Mouse (Mus musculus): ENCODE data around the gene Olfr312. TPM values are rescaled to one million over a fixed set of nuclear protein-coding genes. Genes with fewer than 3 reads are reported as not detected.
A peak's percentile ranks its signal among the peaks of the same experiment; 100 is the strongest.

The Olfr312 gene
- total RNA-seq, 2 experiments from 2014 or later, result not detected

GRCm38 (mm10) chr11:58849731-58850130 lies 20.7 kb downstream of the Olfr312 start:
- no peak for DNase-seq (ENCODE audit: low spot score in 2 of 2)

GRCm38 (mm10) chr11:58860744-58861143 lies 31.7 kb downstream of the Olfr312 start:
- DNase-seq (ENCODE audit: low spot score in 2 of 2), result no peak

DNA sequence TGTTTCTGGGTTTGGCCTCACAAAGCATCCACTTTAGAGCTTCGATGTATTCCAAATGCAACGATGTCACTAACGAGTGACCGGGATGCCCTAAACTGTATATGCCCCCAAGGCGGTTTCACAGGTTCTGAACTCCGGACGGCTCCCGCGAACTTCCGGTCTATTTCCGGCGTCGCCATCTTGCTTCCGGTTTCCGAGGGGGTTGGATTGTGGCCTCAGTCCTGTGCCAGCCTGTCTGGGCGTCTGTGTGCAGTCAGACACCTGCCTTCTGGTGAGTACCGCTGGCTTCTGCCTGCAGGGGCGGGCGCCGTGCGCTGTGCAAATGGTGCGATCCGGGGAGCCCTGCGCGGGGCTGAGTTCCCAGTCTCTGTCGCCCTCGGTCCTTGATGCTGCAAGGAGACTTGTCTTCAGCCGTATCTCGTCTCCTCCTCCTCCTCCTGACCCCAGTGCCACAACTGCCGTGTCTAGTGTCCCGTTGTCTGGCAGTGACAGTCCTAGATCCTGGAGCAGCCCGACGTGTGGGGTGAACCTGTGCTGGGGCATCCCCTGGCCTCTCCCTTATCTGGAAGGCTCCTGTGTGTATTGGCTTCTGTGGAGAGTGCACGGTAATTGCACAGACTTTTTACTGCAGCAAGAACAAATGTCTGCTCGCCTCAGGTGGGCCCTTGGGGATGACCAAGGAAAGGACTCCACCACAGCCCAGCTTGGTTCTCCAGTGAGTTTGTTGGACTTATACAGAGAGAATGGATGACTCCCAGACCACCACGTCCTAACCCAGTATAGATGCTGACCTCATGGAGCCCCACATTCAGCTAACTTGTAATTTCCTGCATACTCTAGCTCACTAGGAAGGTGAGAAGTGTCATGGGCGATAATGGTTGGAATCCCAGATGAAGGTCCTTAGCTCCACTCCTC lies 38.3 kb downstream of the Olfr312 start, which contains the start of gene 2810021J22Rik:
Gene 2810021J22Rik (plus strand): TSS at position 178 of the 915 bp plus-strand sequence.
- DNase-seq (ENCODE audit: low spot score in 2 of 2), result peak; percentile 56 to 63

DNA sequence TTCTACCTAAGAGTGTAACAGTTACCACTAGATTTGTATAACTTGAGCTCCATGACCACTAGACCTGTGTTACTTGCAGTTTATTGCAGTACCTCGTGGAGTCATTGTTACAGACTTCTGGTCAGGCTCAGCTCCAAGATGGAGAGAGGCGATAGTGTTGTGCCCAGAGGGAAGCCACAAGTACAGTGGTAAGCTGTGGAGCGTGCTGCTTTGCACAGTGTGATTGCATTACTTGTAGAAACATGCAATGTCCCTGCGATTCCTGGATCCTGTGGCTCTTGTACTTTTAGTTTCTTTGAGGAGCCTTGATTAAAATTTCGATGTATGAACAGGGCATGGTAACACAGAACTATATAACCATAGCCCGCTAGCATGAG lies 38.9 kb downstream of the Olfr312 start:
- no peak for DNase-seq (ENCODE audit: low spot score in 2 of 2)

GRCm38 (mm10) chr11:58870961-58871360 lies 41.9 kb downstream of the Olfr312 start:
- DNase-seq (ENCODE audit: low spot score in 2 of 2), result no peak

DNA sequence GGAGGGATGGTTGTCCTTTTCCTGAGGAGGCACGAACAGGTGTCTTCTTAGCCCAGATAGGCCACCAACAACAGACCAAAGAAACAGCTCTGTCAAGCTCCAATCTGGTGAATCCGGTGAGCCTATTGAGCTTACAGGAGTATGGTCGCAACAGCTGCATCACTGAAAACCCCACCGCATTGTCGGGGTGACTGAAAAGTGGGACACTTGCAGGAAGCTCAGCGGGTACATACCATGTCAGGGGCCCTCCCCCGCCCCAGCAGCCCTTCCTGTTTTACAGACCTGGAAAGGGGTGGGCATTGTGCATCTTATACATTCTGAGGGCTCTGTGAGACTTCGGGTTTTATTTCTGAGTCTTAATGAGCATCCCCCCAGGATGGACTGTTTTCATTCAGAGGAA lies 54.7 kb downstream of the Olfr312 start:
- no peak for DNase-seq (ENCODE audit: low spot score in 2 of 2)

Other genes starting within 250 kb of the Olfr312 start
- not detected for gene Olfr324, start 234.1 kb upstream of the Olfr312 start, total RNA-seq (2021)
- gene 2210407C18Rik, start 213.2 kb upstream of the Olfr312 start, total RNA-seq (2021), result not detected
- not detected for gene Olfr323, start 198.7 kb upstream of the Olfr312 start, total RNA-seq (2021)
- gene Trim58, start 188.8 kb upstream of the Olfr312 start, total RNA-seq (2021), result 1 to 10 TPM in 1 of 2 experiments, under 1 TPM in 1; 0.90 to 1.8 TPM
- gene Olfr322, start 170.5 kb upstream of the Olfr312 start, total RNA-seq (2021), result not detected
- not detected for gene Olfr320, start 148.1 kb upstream of the Olfr312 start, total RNA-seq (2021)
- not detected for gene Olfr319, start 130.1 kb upstream of the Olfr312 start, total RNA-seq (2021)
- gene Olfr318, start 105.2 kb upstream of the Olfr312 start, total RNA-seq (2021), result not detected
- gene Olfr317, start 90.0 kb upstream of the Olfr312 start, total RNA-seq (2021), result not detected
- gene Olfr316, start 76.5 kb upstream of the Olfr312 start, total RNA-seq (2021), result not detected
- not detected for gene Olfr315, start 56.0 kb upstream of the Olfr312 start, total RNA-seq (2021)
- gene Olfr314, start 46.3 kb upstream of the Olfr312 start, total RNA-seq (2021), result not detected
- gene Fam183b, start 27.3 kb upstream of the Olfr312 start, total RNA-seq (2021), result 1 to 10 TPM; 4.8 to 6.0 TPM
- not detected for gene Olfr313, start 14.2 kb upstream of the Olfr312 start, total RNA-seq (2021)
- not detected for gene Olfr311, start 10.0 kb downstream of the Olfr312 start, total RNA-seq (2021)
- gene Gm12258, start 17.9 kb downstream of the Olfr312 start, total RNA-seq (2021), result 10 to 100 TPM; 12.7 to 13.3 TPM
- 10 to 100 TPM; 10.8 to 12.0 TPM for gene 2810021J22Rik, start 38.0 kb downstream of the Olfr312 start, total RNA-seq (2021)
- 1 to 10 TPM; 7.3 to 8.9 TPM for gene Zfp39, start 75.0 kb downstream of the Olfr312 start, total RNA-seq (2021)
- 1 to 10 TPM; 2.7 to 4.9 TPM for gene Btnl10, start 88.7 kb downstream of the Olfr312 start, total RNA-seq (2021)
- 100 to 1,000 TPM; 171 to 181 TPM for gene Rnf187, start 109.7 kb downstream of the Olfr312 start, total RNA-seq (2021)
- gene Hist3h2ba, start 119.7 kb downstream of the Olfr312 start, total RNA-seq (2021), result 10 to 100 TPM; 58.4 to 77.5 TPM
- gene Hist3h2a, start 125.4 kb downstream of the Olfr312 start, total RNA-seq (2021), result 10 to 100 TPM; 47.6 to 64.4 TPM
- under 1 TPM; 0.08 to 0.36 TPM for gene Trim17, start 125.4 kb downstream of the Olfr312 start, total RNA-seq (2021)
- 10 to 100 TPM; 34.1 to 34.8 TPM for gene Trim11, start 148.9 kb downstream of the Olfr312 start, total RNA-seq (2021)